Mouse (Mus musculus) MEL (cell line): ENCODE measurements around the gene Timm29. TPM values are rescaled to one million over a fixed set of nuclear protein-coding genes. Genes with fewer than 3 reads are reported as not detected.

Source experiments
- DNase-seq: peaks from one replicate; pipeline ENCODE4 v3.0.0; 2011; ENCODE audit warnings: low read depth, low spot score
- H3K27ac ChIP-seq: 2 replicates; pipeline ENCODE4 v1.5.1; 2012; ENCODE audit warnings: low read depth, mild to moderate bottlenecking, control low read depth, low read length, moderate library complexity; ENCODE audit not compliant: control insufficient read depth
- H3K27me3 ChIP-seq, 2 experiments: fragments of 150-350 bp in 1 of 2; sonication (generic) in 1 of 2; 2 replicates each; pipeline ENCODE4 v1.6.1; 2012; ENCODE audit warnings: low read length in 2 of 2, mild to moderate bottlenecking in 2 of 2, improper control_type of control experiment in 1 of 2, moderate library complexity in 1 of 2; ENCODE audit not compliant: insufficient read depth in 2 of 2, control insufficient read depth in 1 of 2
- H3K36me3 ChIP-seq, 2 experiments: 2 replicates each; pipeline ENCODE4 v1.6.1; 2012 to 2014; ENCODE audit warnings: low read length in 2 of 2, improper control_type of control experiment in 1 of 2, inconsistent platforms in 1 of 2, mild to moderate bottlenecking in 1 of 2; ENCODE audit not compliant: insufficient read depth in 2 of 2, control insufficient read depth in 1 of 2
- H3K4me1 ChIP-seq, 2 experiments: fragments of 150-350 bp in 1 of 2; sonication (generic) in 1 of 2; 2 replicates each; pipeline ENCODE4 v1.6.1; 2012; ENCODE audit warnings: low read length in 2 of 2, improper control_type of control experiment in 1 of 2, mild to moderate bottlenecking in 1 of 2; ENCODE audit not compliant: insufficient read depth in 2 of 2, control insufficient read depth in 1 of 2
- H3K4me3 ChIP-seq, 2 experiments: fragments of 150-350 bp in 1 of 2; sonication (generic) in 1 of 2; 2 replicates each; pipeline ENCODE4 v1.5.1; 2012; ENCODE audit warnings: low read depth in 2 of 2, low read length in 2 of 2, mild to moderate bottlenecking in 2 of 2, moderate library complexity in 2 of 2, control low read depth in 1 of 2, improper control_type of control experiment in 1 of 2; ENCODE audit not compliant: control insufficient read depth in 1 of 2, insufficient read depth in 1 of 2
- H3K79me2 ChIP-seq: 2 replicates; pipeline ENCODE4 v1.6.1; 2012; ENCODE audit warnings: mild to moderate bottlenecking, low read length, moderate library complexity; ENCODE audit not compliant: control insufficient read depth, poor library complexity, insufficient read depth
- H3K9ac ChIP-seq: 2 replicates; pipeline ENCODE4 v1.6.1; 2012; ENCODE audit warnings: low read depth, mild to moderate bottlenecking, control low read depth, low read length, moderate library complexity; ENCODE audit not compliant: control insufficient read depth, poor library complexity, severe bottlenecking
- H3K9me3 ChIP-seq: fragments of 150-350 bp; sonication (generic); replicated peaks from 2 replicates; pipeline ENCODE4 v1.6.1; 2012; ENCODE audit warnings: mild to moderate bottlenecking, low read length, improper control_type of control experiment, moderate library complexity; ENCODE audit not compliant: insufficient read depth
- BHLHE40 ChIP-seq: IDR thresholded peaks from 2 replicates; pipeline ENCODE4 v1.6.1; 2012; ENCODE audit warnings: low read depth, mild to moderate bottlenecking, inconsistent platforms, low read length, improper control_type of control experiment, borderline replicate concordance
- CHD1 ChIP-seq: IDR thresholded peaks from 2 replicates; pipeline ENCODE4 v1.6.1; 2012; ENCODE audit warnings: low read depth, mild to moderate bottlenecking, inconsistent platforms, low read length, improper control_type of control experiment
- CHD2 ChIP-seq: IDR thresholded peaks from 2 replicates; pipeline ENCODE4 v1.6.1; 2011; ENCODE audit warnings: low read length, improper control_type of control experiment
- CTCF ChIP-seq, 3 experiments: IDR thresholded peaks in 2 of 3; conservative IDR thresholded peaks in 1 of 3; 2 replicates each; pipeline ENCODE4 v1.5.1; 2011 to 2012; ENCODE audit warnings: low read length in 3 of 3, low read depth in 2 of 3, mild to moderate bottlenecking in 2 of 3, improper control_type of control experiment in 1 of 3, inconsistent platforms in 1 of 3, mixed read lengths in 1 of 3, moderate library complexity in 1 of 3; ENCODE audit not compliant: control insufficient read depth in 1 of 3, insufficient read depth in 1 of 3, poor library complexity in 1 of 3, severe bottlenecking in 1 of 3
- E2F4 ChIP-seq: IDR thresholded peaks from 2 replicates; pipeline ENCODE4 v1.6.1; 2011; ENCODE audit warnings: low read depth, low read length, improper control_type of control experiment, borderline replicate concordance
- EP300 ChIP-seq, 2 experiments: IDR thresholded peaks; 2 replicates each; pipeline ENCODE4 v1.6.1; 2011; ENCODE audit warnings: improper control_type of control experiment in 2 of 2, low read length in 2 of 2, low read depth in 1 of 2, mild to moderate bottlenecking in 1 of 2
- GABPA ChIP-seq: IDR thresholded peaks from 2 replicates; pipeline ENCODE4 v1.6.1; 2012; ENCODE audit warnings: low read depth, mild to moderate bottlenecking, inconsistent platforms, low read length, improper control_type of control experiment, moderate library complexity
- HCFC1 ChIP-seq: IDR thresholded peaks from 2 replicates; pipeline ENCODE4 v1.6.1; 2012; ENCODE audit warnings: low read depth, mild to moderate bottlenecking, inconsistent platforms, low read length, improper control_type of control experiment, moderate library complexity
- JUND ChIP-seq: IDR thresholded peaks from 2 replicates; pipeline ENCODE4 v1.6.1; 2011; ENCODE audit warnings: low read depth, mild to moderate bottlenecking, improper control_type of control experiment, low read length
- KAT2A ChIP-seq: conservative IDR thresholded peaks from 2 replicates; pipeline ENCODE4 v1.6.1; 2012; ENCODE audit warnings: low read depth, low read length, improper control_type of control experiment, inconsistent platforms
- MAFK ChIP-seq: IDR thresholded peaks from 2 replicates; pipeline ENCODE4 v1.6.1; 2011; ENCODE audit warnings: low read depth, mild to moderate bottlenecking, low read length, improper control_type of control experiment, borderline replicate concordance
- MAX ChIP-seq: IDR thresholded peaks from 2 replicates; pipeline ENCODE4 v1.6.1; 2011; ENCODE audit warnings: low read length, improper control_type of control experiment
- MAZ ChIP-seq: IDR thresholded peaks from 2 replicates; pipeline ENCODE4 v1.6.1; 2012; ENCODE audit warnings: low read depth, mild to moderate bottlenecking, inconsistent platforms, low read length, improper control_type of control experiment
- MEF2A ChIP-seq: IDR thresholded peaks from 2 replicates; pipeline ENCODE4 v1.6.1; 2014; ENCODE audit warnings: low read depth, mild to moderate bottlenecking, inconsistent platforms, low read length, improper control_type of control experiment; ENCODE audit not compliant: poor library complexity, insufficient replicate concordance, severe bottlenecking; ENCODE audit errors: extremely low read depth
- MYB ChIP-seq: IDR thresholded peaks from 2 replicates; pipeline ENCODE4 v1.6.1; 2011; ENCODE audit warnings: mild to moderate bottlenecking, low read depth, low read length, improper control_type of control experiment
- MYC ChIP-seq: IDR thresholded peaks from 2 replicates; pipeline ENCODE4 v1.6.1; 2011; ENCODE audit warnings: low read depth, mild to moderate bottlenecking, low read length, improper control_type of control experiment, moderate library complexity
- NRF1 ChIP-seq: IDR thresholded peaks from 2 replicates; pipeline ENCODE4 v1.6.1; 2014; ENCODE audit warnings: low read depth, mild to moderate bottlenecking, inconsistent platforms, low read length, improper control_type of control experiment, moderate library complexity; ENCODE audit not compliant: poor library complexity, insufficient read depth, severe bottlenecking
- POLR2AphosphoS2 ChIP-seq: IDR thresholded peaks from 2 replicates; pipeline ENCODE4 v1.6.1; 2011; ENCODE audit warnings: low read length, improper control_type of control experiment
- POLR2AphosphoS5 ChIP-seq: IDR thresholded peaks from 2 replicates; pipeline ENCODE4 v1.6.1; 2012; ENCODE audit warnings: low read depth, borderline replicate concordance, mild to moderate bottlenecking, inconsistent platforms, low read length, moderate library complexity, mixed read lengths
- RCOR1 ChIP-seq: IDR thresholded peaks from 2 replicates; pipeline ENCODE4 v1.6.1; 2012; ENCODE audit warnings: low read depth, mild to moderate bottlenecking, inconsistent platforms, low read length, improper control_type of control experiment
- SMC3 ChIP-seq: IDR thresholded peaks from 2 replicates; pipeline ENCODE4 v1.6.1; 2011; ENCODE audit warnings: low read depth, low read length, improper control_type of control experiment
- TAL1 ChIP-seq: IDR thresholded peaks from 2 replicates; pipeline ENCODE4 v1.6.1; 2012; ENCODE audit warnings: mild to moderate bottlenecking, inconsistent platforms, low read length, moderate library complexity, mixed read lengths
- TBP ChIP-seq: IDR thresholded peaks from 2 replicates; pipeline ENCODE4 v1.8.0; 2011; ENCODE audit warnings: low read depth, low read length, improper control_type of control experiment
- TCF12 ChIP-seq: IDR thresholded peaks from 2 replicates; pipeline ENCODE4 v1.6.1; 2014; ENCODE audit warnings: low read depth, mild to moderate bottlenecking, inconsistent platforms, low read length, improper control_type of control experiment, moderate library complexity
- UBTF ChIP-seq: IDR thresholded peaks from 2 replicates; pipeline ENCODE4 v1.6.1; 2012; ENCODE audit warnings: low read depth, mild to moderate bottlenecking, inconsistent platforms, low read length, improper control_type of control experiment, moderate library complexity, borderline replicate concordance; ENCODE audit not compliant: insufficient read depth
- USF1 ChIP-seq: IDR thresholded peaks from 2 replicates; pipeline ENCODE4 v1.6.1; 2014; ENCODE audit warnings: low read depth, mild to moderate bottlenecking, inconsistent platforms, low read length, improper control_type of control experiment, moderate library complexity
- ZC3H11A ChIP-seq: IDR thresholded peaks from 2 replicates; pipeline ENCODE4 v1.6.1; 2012; ENCODE audit warnings: low read depth, mild to moderate bottlenecking, inconsistent platforms, low read length, improper control_type of control experiment
- ZKSCAN1 ChIP-seq: IDR thresholded peaks from 2 replicates; pipeline ENCODE4 v1.6.1; 2012; ENCODE audit warnings: low read depth, mild to moderate bottlenecking, inconsistent platforms, low read length, improper control_type of control experiment, moderate library complexity
- ZMIZ1 ChIP-seq: IDR thresholded peaks from 2 replicates; pipeline ENCODE4 v1.6.1; 2012; ENCODE audit warnings: low read depth, mild to moderate bottlenecking, inconsistent platforms, low read length, improper control_type of control experiment, moderate library complexity
- ZNF384 ChIP-seq: IDR thresholded peaks from 2 replicates; pipeline ENCODE4 v1.6.1; 2012; ENCODE audit warnings: low read depth, mild to moderate bottlenecking, inconsistent platforms, low read length, improper control_type of control experiment
- polyA plus RNA-seq, 2 experiments: library from polyadenylated mRNA; stranded (reverse) in 1 of 2; unstranded in 1 of 2; fragments of >175 nt in 1 of 2; fragments of >200 nt in 1 of 2; gene quantifications; 2 replicates each; pipeline versions ENCODE4 v1.2.1 to v1.2.4; 2012; ENCODE audit warnings: low replicate concordance in 2 of 2, low read depth in 1 of 2; ENCODE audit not compliant: insufficient read length in 2 of 2, insufficient read depth in 1 of 2, missing spikeins in 1 of 2
- total RNA-seq: library from RNA; depleted of rRNA; stranded (reverse); fragments of 300-350 nt; gene quantifications from 2 replicates; pipeline ENCODE4 v1.2.3, GENCODE M21; 2012

The Timm29 gene
- total and polyA plus RNA-seq, 3 experiments: 45.8 to 163 (median 87.9) TPM

DNA sequence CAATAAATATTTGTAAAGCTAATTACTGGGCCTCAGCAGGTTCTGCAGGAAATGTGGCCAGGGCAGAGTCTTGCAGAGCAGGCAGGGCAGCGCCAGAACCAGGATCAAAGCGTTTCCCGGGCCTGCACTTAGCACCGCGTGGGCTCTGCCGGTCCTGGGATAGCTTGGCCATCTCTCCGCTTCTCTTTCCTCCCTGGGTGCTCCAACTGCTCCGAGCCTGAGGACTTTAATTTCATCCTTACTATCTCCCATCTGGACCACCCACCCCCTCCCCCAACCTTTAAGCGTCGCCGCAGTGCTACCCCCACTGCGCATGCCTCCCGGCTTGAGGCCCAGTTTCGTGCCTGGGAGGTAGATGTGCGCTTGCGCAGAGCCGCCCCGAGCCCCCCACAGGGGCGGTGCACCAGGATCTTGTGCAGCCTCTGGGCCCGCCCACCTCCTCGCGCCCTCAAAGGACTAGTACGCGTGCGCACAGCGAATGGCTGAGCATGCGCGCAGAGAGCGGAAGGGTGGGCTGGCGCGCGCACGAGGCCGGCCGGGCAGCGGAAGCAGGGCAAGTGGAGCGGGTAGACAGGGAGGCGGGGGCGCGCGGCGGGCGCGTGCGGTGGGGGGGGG is 23.2 kb downstream of the Timm29 start, which contains the start of gene Smarca4 (continued):
- TF ChIP-seq NRF1 (peak; percentile 90), ZNF384 (no peak), EP300 (IDR thresholded peaks at IDR 0.05; ENCODE audit: low read depth in 1 of 2, low read length in 2 of 2) (peak in 1 of 2 experiments; percentile 76; a peak in 2 of 4 replicates), MAX (peak; percentile 82), JUND (no peak), BHLHE40 (peak; percentile 72; the same call in 1 of the 2 replicates), HCFC1 (peak; percentile 85), MAFK (no peak), ZMIZ1 (peak; percentile 99), CHD1 (no peak), ZKSCAN1 (no peak), RCOR1 (peak; percentile 72)

DNA sequence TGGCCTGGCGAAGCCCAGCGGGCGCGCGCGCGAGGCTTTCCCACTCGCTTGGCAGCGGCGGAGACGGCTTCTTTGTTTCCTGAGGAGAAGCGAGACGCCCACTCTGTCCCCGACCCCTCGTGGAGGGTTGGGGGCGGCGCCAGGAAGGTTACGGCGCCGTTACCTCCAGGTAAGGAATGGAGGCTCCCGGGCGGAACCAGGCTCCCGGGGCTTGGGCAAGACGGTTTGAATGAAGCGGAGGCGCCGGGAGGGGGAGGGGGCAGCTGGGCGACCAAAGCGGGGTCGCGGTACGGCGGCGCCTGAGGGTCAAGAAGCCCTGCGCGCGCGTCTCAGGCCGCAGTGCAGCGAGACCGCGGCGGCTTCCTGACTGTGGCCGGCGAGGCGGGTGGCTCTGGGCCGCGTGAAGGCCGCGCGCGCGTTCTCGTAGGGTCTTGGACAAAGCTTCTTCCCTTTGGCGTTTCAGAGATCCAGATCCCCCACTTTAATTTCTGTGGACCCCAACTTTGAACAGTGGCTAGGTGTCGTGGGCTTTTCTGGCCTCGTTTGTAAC is 23.8 kb downstream of the Timm29 start:
- peak; percentile 95 for DNase-seq
- Histone ChIP-seq H3K4me1 (peaks cover 13 to 24% of the 10 kb centered on the region in 2 experiments), H3K79me2 (peaks cover 53% of the 10 kb centered on the region), H3K27ac (peak overlapping the region; percentile 89), H3K4me3 (peak overlapping the region; percentile 80 to 87), H3K36me3 (peaks cover 16 to 40% of the 10 kb centered on the region in 2 experiments), H3K9ac (peak overlapping the region; percentile 88), H3K27me3 (no peaks in the 10 kb centered on the region), H3K9me3 (no peaks in the 10 kb centered on the region)
- TF ChIP-seq KAT2A: peak; percentile 62; the same call in 1 of the 2 replicates
- TF ChIP-seq TAL1: no peak
- peak; percentile 96 for TF ChIP-seq ZMIZ1
- TF ChIP-seq UBTF: peak; percentile 94
- TF ChIP-seq CHD1: 0 out of 2 replicates have a peak, but pooled peaks have one; percentile 62
- no peak for TF ChIP-seq ZC3H11A
- no peak for TF ChIP-seq CTCF (IDR thresholded peaks at IDR 0.05 in 2 of 3, conservative IDR thresholded peaks at IDR 0.05 in 1 of 3; ENCODE audit: control insufficient read depth in 1 of 3, insufficient read depth in 1 of 3, low read depth in 2 of 3, low read length in 3 of 3, poor library complexity in 1 of 3, severe bottlenecking in 1 of 3)
- peak; percentile 68; the same call in 1 of the 2 replicates for TF ChIP-seq E2F4
- no peak for TF ChIP-seq GABPA
- peak; percentile 73 for TF ChIP-seq TCF12
- peak; percentile 70 for TF ChIP-seq CHD2
- TF ChIP-seq POLR2AphosphoS5: no peak
- TF ChIP-seq MAFK: no peak
- no peak; the same call in 1 of the 2 replicates for TF ChIP-seq ZNF384
- no peak for TF ChIP-seq BHLHE40
- TF ChIP-seq USF1: no peak
- peak; percentile 82 for TF ChIP-seq MYB
- peak; percentile 96 for TF ChIP-seq MAZ
- TF ChIP-seq MYC: peak; percentile 74; the same call in 1 of the 2 replicates
- no peak for TF ChIP-seq MAX
- peak; percentile 84 for TF ChIP-seq HCFC1
- peak; percentile 54; the same call in 1 of the 2 replicates for TF ChIP-seq NRF1
- TF ChIP-seq TBP: peak; percentile 82; the same call in 1 of the 2 replicates
- TF ChIP-seq SMC3: no peak
- no peak for TF ChIP-seq RCOR1
- TF ChIP-seq POLR2AphosphoS2: peak; percentile 90
- peak; percentile 48; the same call in 1 of the 2 replicates for TF ChIP-seq ZKSCAN1
- TF ChIP-seq MEF2A: 0 out of 2 replicates have a peak, but pooled peaks have one; percentile 74
